Comparison of ENCODE assay signal across 10 mouse cellular contexts in the genomic region with DNA sequence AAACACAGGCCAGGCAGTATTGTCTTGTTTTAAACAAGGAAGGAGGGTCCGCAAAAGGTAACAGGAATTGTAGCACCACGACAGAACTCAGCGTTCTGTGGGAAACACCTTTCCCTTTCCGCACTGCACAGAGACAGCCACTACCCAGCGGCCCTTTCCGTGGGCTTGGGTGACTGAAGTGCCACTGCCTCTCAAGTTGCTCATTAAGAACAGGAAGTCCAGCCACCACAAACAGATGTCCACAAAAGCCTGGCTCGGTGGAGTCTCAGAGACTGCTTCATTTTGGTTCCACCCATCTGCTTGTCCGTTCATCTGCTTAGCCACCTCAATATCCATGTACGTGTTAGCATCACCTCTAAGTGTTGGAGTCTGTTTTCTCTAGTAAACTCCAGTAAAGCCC. TPM values are rescaled to one million over a fixed set of nuclear protein-coding genes. Genes with fewer than 3 reads are reported as not detected.
A peak's percentile ranks its signal among the peaks of the same experiment; 100 is the strongest.
DNase-seq lines count a peak whose midpoint lies in the region; ATAC-seq lines count a peak whose summit lies in the region.
"Had no signal": no experiment of that assay in that cellular context is flagged by ENCODE, and none has a peak within 500 bp of the region (broad histone marks: within the 10 kb centered on the region; RNA-seq: fewer than 3 reads in every experiment).

No protein-coding gene starts in this region.

- no peaks in the 10 kb centered on the region for H3K36me3 ChIP-seq in heart, embryonic 11.5 days (ENCODE audit: control insufficient read depth, insufficient read depth, low read length)
- no peaks in the 10 kb centered on the region for H3K36me3 ChIP-seq in limb, embryonic 10.5 days
- peaks cover 41% of the 10 kb centered on the region for H3K36me3 ChIP-seq in megakaryocyte, embryonic 14.5 days (replicated peaks; ENCODE audit: low read length)
- no peaks in the 10 kb centered on the region for H3K36me3 ChIP-seq in midbrain, embryonic 14.5 days (ENCODE audit: control insufficient read depth, insufficient read depth, low read length)
- H3K36me3 ChIP-seq: hindbrain, embryonic 12.5 days had no signal

- peak; percentile 8 to 38 for DNase-seq in heart, adult 9 months (ENCODE audit: low spot score in 2 of 2)
- DNase-seq in forelimb bud, embryonic 11.5 days (ENCODE audit: low read depth, low spot score), result peak; percentile 37
- no peak for DNase-seq in limb, embryonic 10.5 days (ENCODE audit: low spot score)
- DNase-seq in left cerebral cortex, postnatal 14 days (ENCODE audit: low spot score in 2 of 2), result no peak
- no peak for DNase-seq in midbrain, embryonic 14.5 days
- DNase-seq: adrenal gland, adult 8-10 months had no signal

- H3K27ac ChIP-seq in heart, embryonic 11.5 days (ENCODE audit: low read depth, low read length), result no peak overlapping the region
- H3K27ac ChIP-seq in limb, embryonic 10.5 days, result peak overlapping the region; percentile 63
- no peak overlapping the region for H3K27ac ChIP-seq in midbrain, embryonic 14.5 days (replicated peaks; ENCODE audit: low read depth, low read length)
- H3K27ac ChIP-seq: hindbrain, embryonic 12.5 days had no signal

- no peaks in the 10 kb centered on the region; the same call in 1 of the 2 replicates for H3K27me3 ChIP-seq in heart, embryonic 11.5 days (ENCODE audit: control insufficient read depth, insufficient read depth, low read length)
- no peaks in the 10 kb centered on the region for H3K27me3 ChIP-seq in limb, embryonic 10.5 days (ENCODE audit: low read depth, poor library complexity, severe bottlenecking)
- H3K27me3 ChIP-seq in megakaryocyte, embryonic 14.5 days (replicated peaks), result no peaks in the 10 kb centered on the region
- H3K27me3 ChIP-seq in midbrain, embryonic 14.5 days (ENCODE audit: control insufficient read depth, insufficient read depth, low read length), result no peaks in the 10 kb centered on the region
- H3K27me3 ChIP-seq: hindbrain, embryonic 12.5 days had no signal

- H3K4me2 ChIP-seq in heart, embryonic 11.5 days, result no peak overlapping the region
- no peak overlapping the region for H3K4me2 ChIP-seq in midbrain, embryonic 14.5 days (ENCODE audit: low read length)
- H3K4me2 ChIP-seq: hindbrain, embryonic 12.5 days had no signal

- H3K9me3 ChIP-seq in heart, embryonic 11.5 days (replicated peaks; ENCODE audit: control insufficient read depth, low read length), result no peaks in the 10 kb centered on the region
- H3K9me3 ChIP-seq in limb, embryonic 10.5 days (replicated peaks), result no peaks in the 10 kb centered on the region
- H3K9me3 ChIP-seq in megakaryocyte, embryonic 14.5 days, result no peaks in the 10 kb centered on the region
- H3K9me3 ChIP-seq in midbrain, embryonic 14.5 days (ENCODE audit: control insufficient read depth, low read length), result no peaks in the 10 kb centered on the region
- H3K9me3 ChIP-seq: hindbrain, embryonic 12.5 days had no signal

- no peak overlapping the region for H3K4me3 ChIP-seq in heart, embryonic 11.5 days (ENCODE audit: low read depth, low read length)
- no peak overlapping the region for H3K4me3 ChIP-seq in limb, embryonic 10.5 days
- H3K4me3 ChIP-seq in megakaryocyte, embryonic 14.5 days (replicated peaks), result peak overlapping the region; percentile 91
- no peak overlapping the region for H3K4me3 ChIP-seq in midbrain, embryonic 14.5 days (replicated peaks; ENCODE audit: low read depth, low read length)
- H3K4me3 ChIP-seq: hindbrain, embryonic 12.5 days had no signal

- H3K4me1 ChIP-seq in heart, embryonic 11.5 days (ENCODE audit: control insufficient read depth, insufficient read depth, low read length), result no peaks in the 10 kb centered on the region
- H3K4me1 ChIP-seq in limb, embryonic 10.5 days, result peaks cover 20% of the 10 kb centered on the region
- H3K4me1 ChIP-seq in megakaryocyte, embryonic 14.5 days, result peaks cover 84% of the 10 kb centered on the region
- H3K4me1 ChIP-seq in midbrain, embryonic 14.5 days (ENCODE audit: control insufficient read depth, insufficient read depth, low read length), result no peaks in the 10 kb centered on the region
- H3K4me1 ChIP-seq: hindbrain, embryonic 12.5 days had no signal

- WGBS in heart, embryonic 11.5 days (ENCODE audit: insufficient replicate concordance), result 74% methylated on average over 9 of the region's 9 CpGs
- 68% methylated on average over 9 of the region's 9 CpGs for WGBS in limb, embryonic 10.5 days
- WGBS in midbrain, embryonic 14.5 days, result 87% methylated on average over 9 of the region's 9 CpGs

- ATAC-seq in heart, embryonic 11.5 days (replicated peaks; ENCODE audit: insufficient number of reproducible peaks, low FRiP score, low TSS enrichment), result no peak
- ATAC-seq in erythroid progenitor cell, adult 5-6 weeks (replicated peaks; ENCODE audit: low FRiP score, poor library complexity, severe bottlenecking), result no peak
- no peak for ATAC-seq in midbrain, embryonic 14.5 days (ENCODE audit: low FRiP score, low TSS enrichment)

- H3K9ac ChIP-seq in heart, embryonic 11.5 days (ENCODE audit: low read depth, low read length), result no peak overlapping the region
- no peak overlapping the region for H3K9ac ChIP-seq in midbrain, embryonic 14.5 days (replicated peaks; ENCODE audit: low read length)
- H3K9ac ChIP-seq: hindbrain, embryonic 12.5 days had no signal

- intact Hi-C loops in left cerebral cortex, postnatal 14 days (cut with DNase I), result no loop called here

RNA-seq across cellular contexts. Expression of gene Arhgap25, which starts 38.7 kb away (rescaled TPM):
- 1.1 and 1.6 TPM in 2 replicates for polyA plus RNA-seq in heart, embryonic 11.5 days (2014; fragmentation: Nextera tagmentation; extraction: Ambion mirVana)
- polyA plus RNA-seq in limb, embryonic 10.5 days (2016; fragmentation: Nextera tagmentation; extraction: Ambion mirVana), result 2.3 and 2.6 TPM in 2 replicates
- 8.3 TPM in 1 of 2 replicates, not detected in the other for polyA plus RNA-seq in megakaryocyte, embryonic 14.5 days (2012; ENCODE audit: insufficient read depth, low replicate concordance)
- 3.2 and 7.1 TPM in 2 replicates for total RNA-seq in erythroid progenitor cell, adult 5-6 weeks (2015; ENCODE audit: low replicate concordance)
- total RNA-seq in erythroid progenitor cell, adult 5-6 weeks (2017; ENCODE audit: low replicate concordance), result 8.6 and 11.2 TPM in 2 replicates
- total RNA-seq in left cerebral cortex, postnatal 14 days (2021), result 10 to 100 TPM in 1 of 2 experiments, 1 to 10 TPM in 1; 7.9 to 11.0 TPM
- 1.1 and 2.4 TPM in 2 replicates for polyA plus RNA-seq in midbrain, embryonic 14.5 days (2014; fragmentation: Nextera tagmentation; extraction: Ambion mirVana)

Comparison
In these comparisons a context has a peak if more than half of its experiments do, and no peak if none do; other contexts are left out.
1. DNase-seq: peak in heart, adult 9 months (2 of 2) and forelimb bud, embryonic 11.5 days (single experiment); none in limb, embryonic 10.5 days (single experiment), left cerebral cortex, postnatal 14 days (0 of 2) and midbrain, embryonic 14.5 days (single experiment).